In the genomic region with DNA sequence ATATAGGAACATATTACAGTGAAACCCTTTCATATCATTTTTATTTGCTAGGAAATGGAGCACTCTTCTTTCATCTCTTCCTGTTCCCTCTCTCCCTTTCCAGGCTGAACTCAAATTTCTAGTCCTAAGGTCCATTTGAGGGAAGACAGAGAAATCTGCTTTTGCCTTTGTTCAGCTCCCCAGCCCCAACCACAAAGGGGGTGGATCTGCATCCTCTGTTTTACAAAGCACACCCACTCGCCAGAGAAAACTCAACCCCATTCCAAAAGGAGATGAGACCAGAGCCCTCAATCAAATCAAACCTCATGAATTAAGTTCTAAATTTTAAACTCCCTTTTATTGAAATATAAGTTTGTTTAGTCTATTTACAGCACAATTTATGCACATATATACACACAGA, we compare ENCODE assay signal across 11 mouse cellular contexts. TPM values are rescaled to one million over a fixed set of nuclear protein-coding genes. Genes with fewer than 3 reads are reported as not detected.
A peak's percentile ranks its signal among the peaks of the same experiment; 100 is the strongest.
DNase-seq lines count a peak whose midpoint lies in the region; ATAC-seq and TF ChIP-seq lines count a peak whose summit lies in the region.
"Had no signal": no experiment of that assay in that cellular context is flagged by ENCODE, and none has a peak within 500 bp of the region (broad histone marks: within the 10 kb centered on the region; RNA-seq: fewer than 3 reads in every experiment).

No protein-coding gene starts in this region.

- no peak for TF ChIP-seq POLR2A in heart, adult 2 months (IDR thresholded peaks at IDR 0.05; ENCODE audit: insufficient read depth, low read depth, low read length)

- no peak overlapping the region; the same call in 1 of the 2 replicates for H3K9ac ChIP-seq in forebrain, embryonic 11.5 days (ENCODE audit: low read length)
- peak overlapping the region; percentile 20; the same call in 1 of the 2 replicates for H3K9ac ChIP-seq in hindbrain, embryonic 16.5 days (ENCODE audit: low read depth, low read length)
- peak overlapping the region; percentile 66 for H3K9ac ChIP-seq in midbrain, embryonic 16.5 days (ENCODE audit: low read depth, low read length)
- no peak overlapping the region for H3K9ac ChIP-seq in heart, adult 2 months (ENCODE audit: low read depth, low read length)

- no peaks in the 10 kb centered on the region; the same call in 1 of the 2 replicates for H3K36me3 ChIP-seq in forebrain, embryonic 11.5 days (ENCODE audit: control insufficient read depth, insufficient read depth, low read length)
- no peaks in the 10 kb centered on the region for H3K36me3 ChIP-seq in hindbrain, embryonic 16.5 days (ENCODE audit: control insufficient read depth, insufficient read depth, low read length)
- H3K36me3 ChIP-seq in midbrain, embryonic 16.5 days (ENCODE audit: control insufficient read depth, insufficient read depth, low read length), result peaks cover 4% of the 10 kb centered on the region; the same call in 1 of the 2 replicates
- H3K36me3 ChIP-seq in heart, adult 2 months (ENCODE audit: control insufficient read depth, insufficient read depth, low read length), result no peaks in the 10 kb centered on the region

- TF ChIP-seq CTCF in heart, adult 2 months (IDR thresholded peaks at IDR 0.05), result no peak

- no peak for TF ChIP-seq EP300 in heart, adult 2 months (IDR thresholded peaks at IDR 0.05; ENCODE audit: insufficient read depth, low read depth, low read length)

- no peaks in the 10 kb centered on the region for H3K27me3 ChIP-seq in forebrain, embryonic 11.5 days (ENCODE audit: control insufficient read depth, insufficient read depth, low read length)
- H3K27me3 ChIP-seq in hindbrain, embryonic 16.5 days (replicated peaks; ENCODE audit: control insufficient read depth, insufficient read depth, low read length), result no peaks in the 10 kb centered on the region
- no peaks in the 10 kb centered on the region for H3K27me3 ChIP-seq in midbrain, embryonic 16.5 days (ENCODE audit: control insufficient read depth, insufficient read depth, low read depth, low read length)
- peaks cover 7% of the 10 kb centered on the region for H3K27me3 ChIP-seq in heart, adult 2 months (ENCODE audit: control insufficient read depth, insufficient read depth, low read length)

- peaks cover 3% of the 10 kb centered on the region; the same call in 1 of the 2 replicates for H3K9me3 ChIP-seq in forebrain, embryonic 11.5 days (ENCODE audit: control insufficient read depth, low read length)
- no peaks in the 10 kb centered on the region for H3K9me3 ChIP-seq in hindbrain, embryonic 16.5 days (ENCODE audit: control insufficient read depth, low read length)
- no peaks in the 10 kb centered on the region for H3K9me3 ChIP-seq in midbrain, embryonic 16.5 days (replicated peaks; ENCODE audit: control insufficient read depth, low read length, poor library complexity, severe bottlenecking)

- no peaks in the 10 kb centered on the region for H3K79me2 ChIP-seq in heart, adult 2 months (replicated peaks; ENCODE audit: control insufficient read depth, insufficient read depth, low read length)

- intact Hi-C loops in heart, postnatal 14 days (cut with DNase I), result no loop called here
- intact Hi-C loops in heart, adult 2 months (cut with DNase I), result loop anchor here (5.0 kb wide), 1 partner anchor 42 kb away; a partner anchor contains a TSS

- peak; percentile 82 for DNase-seq in heart, adult 11 months
- no peak for DNase-seq in heart, postnatal 14 days
- no peak for DNase-seq in forebrain, embryonic 11.5 days (ENCODE audit: low spot score)
- DNase-seq in heart, adult 2 months, result no peak
- no peak for DNase-seq in ovary, postnatal 10 days (ENCODE audit: low spot score)
- no peak for DNase-seq in retina, embryonic 14.5 days (ENCODE audit: low spot score)

- WGBS in forebrain, embryonic 11.5 days, result 14% methylated on average over 1 of the region's 1 CpGs
- WGBS in hindbrain, embryonic 16.5 days, result 3% methylated on average over 1 of the region's 1 CpGs
- 3% methylated on average over 1 of the region's 1 CpGs for WGBS in midbrain, embryonic 16.5 days
- 73% methylated on average over 1 of the region's 1 CpGs for WGBS in heart, adult 2 months

- no peaks in the 10 kb centered on the region; the same call in 1 of the 2 replicates for H3K4me1 ChIP-seq in forebrain, embryonic 11.5 days (replicated peaks; ENCODE audit: control insufficient read depth, insufficient read depth, low read length)
- peaks cover 13% of the 10 kb centered on the region for H3K4me1 ChIP-seq in hindbrain, embryonic 16.5 days (ENCODE audit: control insufficient read depth, insufficient read depth, low read depth, low read length)
- peaks cover 20% of the 10 kb centered on the region for H3K4me1 ChIP-seq in midbrain, embryonic 16.5 days (ENCODE audit: control insufficient read depth, insufficient read depth, low read length)
- H3K4me1 ChIP-seq in heart, adult 2 months (ENCODE audit: control insufficient read depth, insufficient read depth, low read length), result peaks cover 1% of the 10 kb centered on the region; the same call in 1 of the 2 replicates

- no peak overlapping the region for H3K27ac ChIP-seq in forebrain, embryonic 11.5 days (ENCODE audit: low read depth, low read length)
- H3K27ac ChIP-seq in hindbrain, embryonic 16.5 days (ENCODE audit: low read depth, low read length), result no peak overlapping the region
- H3K27ac ChIP-seq in midbrain, embryonic 16.5 days (ENCODE audit: low read length), result peak overlapping the region; percentile 47; the same call in 1 of the 2 replicates
- H3K27ac ChIP-seq in heart, adult 2 months, result no peak overlapping the region
- H3K27ac ChIP-seq: macrophage had no signal

- H3K4me3 ChIP-seq in forebrain, embryonic 11.5 days (ENCODE audit: low read depth, low read length), result peak overlapping the region; percentile 81
- H3K4me3 ChIP-seq in hindbrain, embryonic 16.5 days (ENCODE audit: low read length), result peak overlapping the region; percentile 89
- H3K4me3 ChIP-seq in midbrain, embryonic 16.5 days (ENCODE audit: low read depth, low read length), result peak overlapping the region; percentile 33
- H3K4me3 ChIP-seq in heart, adult 2 months, result no peak overlapping the region

- no peak for ATAC-seq in forebrain, embryonic 11.5 days (replicated peaks; ENCODE audit: low FRiP score)
- ATAC-seq in hindbrain, embryonic 16.5 days, result no peak
- no peak for ATAC-seq in midbrain, embryonic 16.5 days
- ATAC-seq: activated CD4-positive, CD25-positive, alpha-beta regulatory T cell, adult 4 months had no signal

- peak overlapping the region; percentile 81 for H3K4me2 ChIP-seq in forebrain, embryonic 11.5 days (ENCODE audit: low read depth, low read length, severe bottlenecking)
- peak overlapping the region; percentile 69 for H3K4me2 ChIP-seq in hindbrain, embryonic 16.5 days (ENCODE audit: low read length)
- H3K4me2 ChIP-seq in midbrain, embryonic 16.5 days (ENCODE audit: low read length), result peak overlapping the region; percentile 85

RNA-seq across cellular contexts. Expression of a gene that starts 3.2 kb away (rescaled TPM):
- 1 to 10 TPM in 1 of 2 experiments, under 1 TPM in 1; 0.98 to 1.1 TPM for total RNA-seq in heart, postnatal 14 days (2021)
- 30.7 and 33.2 TPM in 2 replicates for polyA plus RNA-seq in forebrain, embryonic 11.5 days (2014; fragmentation: Nextera tagmentation; extraction: Ambion mirVana)
- 24.8 and 26.3 TPM in 2 replicates for polyA plus RNA-seq in hindbrain, embryonic 16.5 days (2015; fragmentation: Nextera tagmentation; extraction: Ambion mirVana)
- 28.0 and 29.5 TPM in 2 replicates for polyA plus RNA-seq in midbrain, embryonic 16.5 days (2015; fragmentation: Nextera tagmentation; extraction: Ambion mirVana)
- under 1 TPM; 0.50 to 0.68 TPM for total RNA-seq in heart, adult 2 months (2021)
- 0.57 and 0.59 TPM in 2 replicates for polyA plus RNA-seq in heart, adult 2 months (2012; rRNA removed)
- total RNA-seq: liver, adult 2 months had no signal
- polyA plus RNA-seq: activated CD4-positive, CD25-positive, alpha-beta regulatory T cell, adult 4 months; macrophage had no signal

RNA-seq across cellular contexts. Expression of a gene that starts 41.4 kb away (rescaled TPM):
- total RNA-seq in heart, postnatal 14 days (2021), result 10 to 100 TPM; 30.0 to 31.3 TPM
- 50.1 and 50.7 TPM in 2 replicates for polyA plus RNA-seq in forebrain, embryonic 11.5 days (2014; fragmentation: Nextera tagmentation; extraction: Ambion mirVana)
- 40.3 and 50.8 TPM in 2 replicates for polyA plus RNA-seq in hindbrain, embryonic 16.5 days (2015; fragmentation: Nextera tagmentation; extraction: Ambion mirVana)
- polyA plus RNA-seq in midbrain, embryonic 16.5 days (2015; fragmentation: Nextera tagmentation; extraction: Ambion mirVana), result 57.1 and 59.6 TPM in 2 replicates
- total RNA-seq in heart, adult 2 months (2021), result 10 to 100 TPM; 27.7 to 28.8 TPM
- 13.0 and 23.6 TPM in 2 replicates for polyA plus RNA-seq in heart, adult 2 months (2012; rRNA removed)

Comparison
In these comparisons a context has a peak if more than half of its experiments do, and no peak if none do; other contexts are left out.
1. H3K9ac ChIP-seq: peak in hindbrain, embryonic 16.5 days (single experiment) and midbrain, embryonic 16.5 days (single experiment); none in forebrain, embryonic 11.5 days (single experiment) and heart, adult 2 months (single experiment).
2. RNA of a gene that starts 3.2 kb away (polyA plus RNA-seq): 30.7 to 33.2 TPM in forebrain, embryonic 11.5 days, 28.0 to 29.5 TPM in midbrain, embryonic 16.5 days and 24.8 to 26.3 TPM in hindbrain, embryonic 16.5 days; 0.57 to 0.59 TPM in heart, adult 2 months; every median in the first group is over 10 times any median in the second.
3. Peak in every context shown above with its lines, with median percentiles within 50 percentile points of each other: H3K4me2 ChIP-seq.